Mouse (Mus musculus): ENCODE measurements around the gene Gm9945. TPM values are rescaled to one million over a fixed set of nuclear protein-coding genes. Genes with fewer than 3 reads are reported as not detected.

The Gm9945 gene
- polyA plus RNA-seq, 1 experiment from 2014 or later: not detected

DNA sequence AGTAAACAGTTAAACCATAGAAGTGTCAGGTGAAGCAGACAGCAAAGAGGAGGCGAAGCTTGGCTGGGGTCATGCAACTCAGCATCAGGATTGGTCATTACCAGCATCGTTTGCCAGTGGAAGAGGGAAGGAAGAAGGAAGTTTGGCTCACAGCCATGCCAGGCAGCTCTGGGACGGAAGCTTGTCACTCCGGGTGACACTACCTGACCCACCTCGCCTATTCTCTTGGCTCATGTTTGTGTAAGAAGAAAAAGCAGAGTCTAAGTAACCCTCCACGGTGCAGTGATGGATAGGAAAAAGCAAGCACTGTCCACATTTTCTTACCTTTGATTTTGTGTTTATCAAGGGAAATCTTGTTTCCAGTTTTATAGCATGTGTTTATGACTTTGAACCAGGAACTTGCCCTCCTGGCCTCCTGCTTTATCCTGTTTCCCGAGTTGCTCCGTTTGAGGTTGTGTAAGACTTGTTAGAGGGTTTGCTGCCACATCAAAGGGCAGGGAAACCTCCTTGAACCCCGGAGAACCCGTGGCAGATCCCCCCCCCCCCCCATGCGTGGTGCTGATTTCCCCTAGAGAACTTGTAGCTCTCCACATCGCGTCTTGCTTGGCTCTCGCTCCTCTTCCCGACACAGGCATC, 29.8 kb upstream of the Gm9945 start:
- Histone ChIP-seq H3K36me3 (ENCODE audit: insufficient read depth, low read length) (no peaks in the 10 kb centered on the region), H3K27ac (no peak overlapping the region), H3K4me3 (replicated peaks; ENCODE audit: low read depth, low read length) (no peak overlapping the region), H3K9ac (ENCODE audit: low read depth, low read length) (no peak overlapping the region), H3K4me1 (replicated peaks; ENCODE audit: insufficient read depth, low read length) (no peaks in the 10 kb centered on the region), H3K4me2 (ENCODE audit: low read length) (no peak overlapping the region), H3K27me3 (ENCODE audit: insufficient read depth, low read length) (no peaks in the 10 kb centered on the region), H3K9me3 (replicated peaks; ENCODE audit: low read length) (no peaks in the 10 kb centered on the region)
- no peak for TF ChIP-seq CTCF (IDR thresholded peaks at IDR 0.05; ENCODE audit: low read depth)
- DNase-seq (ENCODE audit: low spot score) (no peak), ATAC-seq (replicated peaks; ENCODE audit: low FRiP score, low read depth) (no peak)
- 21% methylated on average over 15 of the region's 15 CpGs for WGBS

DNA sequence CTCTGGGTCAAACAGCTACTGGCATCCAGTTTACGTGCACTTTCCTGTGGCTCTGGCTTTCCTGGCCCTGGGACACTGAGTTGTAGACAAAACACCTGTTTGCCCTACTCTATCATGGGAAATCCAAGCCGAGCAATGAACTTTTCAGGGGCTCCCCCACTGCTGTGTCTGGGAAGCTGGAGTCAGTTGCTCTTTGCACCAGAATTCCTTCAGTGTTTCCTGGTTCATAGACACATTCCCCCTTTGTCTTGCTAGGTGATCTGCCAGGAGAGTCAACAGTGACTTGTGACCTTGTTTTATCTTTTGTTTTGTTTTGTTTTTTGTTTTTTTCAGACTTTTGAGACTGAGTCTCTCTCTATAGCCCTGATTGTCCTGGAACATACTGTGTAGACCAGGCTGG, 28.6 kb upstream of the Gm9945 start:
- no peak for TF ChIP-seq CTCF (IDR thresholded peaks at IDR 0.05; ENCODE audit: low read depth)
- no peak overlapping the region for H3K27ac ChIP-seq
- no peaks in the 10 kb centered on the region for H3K36me3 ChIP-seq (ENCODE audit: insufficient read depth, low read length)
- H3K4me1 ChIP-seq (replicated peaks; ENCODE audit: insufficient read depth, low read length): no peaks in the 10 kb centered on the region
- no peaks in the 10 kb centered on the region for H3K9me3 ChIP-seq (replicated peaks; ENCODE audit: low read length)
- ATAC-seq (replicated peaks; ENCODE audit: low FRiP score, low read depth) (no peak), DNase-seq (ENCODE audit: low spot score) (no peak)
- no peak overlapping the region for H3K4me2 ChIP-seq (ENCODE audit: low read length)
- no peaks in the 10 kb centered on the region for H3K27me3 ChIP-seq (ENCODE audit: insufficient read depth, low read length)
- no peak overlapping the region for H3K4me3 ChIP-seq (replicated peaks; ENCODE audit: low read depth, low read length)
- 40% methylated on average over 2 of the region's 2 CpGs for WGBS
- no peak overlapping the region for H3K9ac ChIP-seq (ENCODE audit: low read depth, low read length)

DNA sequence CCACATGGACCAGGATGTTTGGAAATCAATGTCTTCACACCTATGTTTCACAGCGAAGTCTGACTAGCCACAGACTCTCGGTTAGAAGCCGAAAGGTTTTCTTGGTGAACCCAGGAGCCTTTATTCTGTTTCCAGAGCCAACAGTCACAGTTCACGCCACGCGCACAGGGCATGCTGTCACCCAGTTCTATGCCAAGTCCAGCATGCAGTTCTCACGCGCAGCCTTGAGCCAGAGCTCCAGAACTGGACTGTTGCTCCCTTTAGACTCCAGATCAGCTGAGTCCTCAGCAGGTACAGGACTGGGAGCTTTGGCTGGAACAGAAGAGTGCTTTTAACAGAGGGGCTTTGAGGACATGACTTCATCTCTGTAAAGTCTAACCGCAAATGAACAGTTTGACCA, 27.6 kb upstream of the Gm9945 start:
- no peak for TF ChIP-seq CTCF (IDR thresholded peaks at IDR 0.05; ENCODE audit: low read depth)
- DNase-seq (ENCODE audit: low spot score) (no peak), ATAC-seq (replicated peaks; ENCODE audit: low FRiP score, low read depth) (no peak)
- no peak overlapping the region for H3K27ac ChIP-seq
- WGBS: 94% methylated on average over 9 of the region's 9 CpGs
- H3K36me3 ChIP-seq (ENCODE audit: insufficient read depth, low read length): no peaks in the 10 kb centered on the region
- no peaks in the 10 kb centered on the region; the same call in 1 of the 2 replicates for H3K4me1 ChIP-seq (replicated peaks; ENCODE audit: insufficient read depth, low read length)
- H3K4me2 ChIP-seq (ENCODE audit: low read length): no peak overlapping the region
- no peaks in the 10 kb centered on the region for H3K9me3 ChIP-seq (replicated peaks; ENCODE audit: low read length)
- H3K4me3 ChIP-seq (replicated peaks; ENCODE audit: low read depth, low read length): no peak overlapping the region
- H3K27me3 ChIP-seq (ENCODE audit: insufficient read depth, low read length): no peaks in the 10 kb centered on the region
- no peak overlapping the region for H3K9ac ChIP-seq (ENCODE audit: low read depth, low read length)

DNA sequence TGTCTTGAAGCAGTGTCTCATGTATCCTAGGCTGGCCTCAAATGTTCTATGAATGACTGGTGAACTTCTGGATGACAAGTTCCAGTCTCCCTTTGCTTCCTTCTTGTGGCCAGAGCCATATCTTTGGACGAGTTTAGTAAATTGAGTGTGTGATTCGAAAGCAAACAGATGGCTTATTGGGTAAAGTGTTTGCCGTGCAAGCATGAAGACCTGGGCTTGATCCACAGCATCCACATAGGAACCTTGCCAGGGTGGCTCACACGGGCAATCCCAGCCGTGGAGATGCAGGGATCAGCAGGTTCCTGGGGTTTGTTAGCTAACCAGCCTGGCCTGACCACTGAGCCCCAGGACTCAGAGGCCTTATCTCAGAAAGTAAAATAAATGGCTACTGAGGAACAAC, 26.9 kb upstream of the Gm9945 start:
- Histone ChIP-seq H3K36me3 (ENCODE audit: insufficient read depth, low read length) (no peaks in the 10 kb centered on the region), H3K4me2 (ENCODE audit: low read length) (no peak overlapping the region), H3K4me3 (replicated peaks; ENCODE audit: low read depth, low read length) (no peak overlapping the region), H3K9ac (ENCODE audit: low read depth, low read length) (no peak overlapping the region), H3K27me3 (ENCODE audit: insufficient read depth, low read length) (no peaks in the 10 kb centered on the region), H3K4me1 (replicated peaks; ENCODE audit: insufficient read depth, low read length) (no peaks in the 10 kb centered on the region; the same call in 1 of the 2 replicates), H3K9me3 (replicated peaks; ENCODE audit: low read length) (no peaks in the 10 kb centered on the region), H3K27ac (no peak overlapping the region)
- 88% methylated on average over 5 of the region's 5 CpGs for WGBS
- no peak for TF ChIP-seq CTCF (IDR thresholded peaks at IDR 0.05; ENCODE audit: low read depth)
- no peak for DNase-seq (ENCODE audit: low spot score)
- ATAC-seq (replicated peaks; ENCODE audit: low FRiP score, low read depth): no peak

DNA sequence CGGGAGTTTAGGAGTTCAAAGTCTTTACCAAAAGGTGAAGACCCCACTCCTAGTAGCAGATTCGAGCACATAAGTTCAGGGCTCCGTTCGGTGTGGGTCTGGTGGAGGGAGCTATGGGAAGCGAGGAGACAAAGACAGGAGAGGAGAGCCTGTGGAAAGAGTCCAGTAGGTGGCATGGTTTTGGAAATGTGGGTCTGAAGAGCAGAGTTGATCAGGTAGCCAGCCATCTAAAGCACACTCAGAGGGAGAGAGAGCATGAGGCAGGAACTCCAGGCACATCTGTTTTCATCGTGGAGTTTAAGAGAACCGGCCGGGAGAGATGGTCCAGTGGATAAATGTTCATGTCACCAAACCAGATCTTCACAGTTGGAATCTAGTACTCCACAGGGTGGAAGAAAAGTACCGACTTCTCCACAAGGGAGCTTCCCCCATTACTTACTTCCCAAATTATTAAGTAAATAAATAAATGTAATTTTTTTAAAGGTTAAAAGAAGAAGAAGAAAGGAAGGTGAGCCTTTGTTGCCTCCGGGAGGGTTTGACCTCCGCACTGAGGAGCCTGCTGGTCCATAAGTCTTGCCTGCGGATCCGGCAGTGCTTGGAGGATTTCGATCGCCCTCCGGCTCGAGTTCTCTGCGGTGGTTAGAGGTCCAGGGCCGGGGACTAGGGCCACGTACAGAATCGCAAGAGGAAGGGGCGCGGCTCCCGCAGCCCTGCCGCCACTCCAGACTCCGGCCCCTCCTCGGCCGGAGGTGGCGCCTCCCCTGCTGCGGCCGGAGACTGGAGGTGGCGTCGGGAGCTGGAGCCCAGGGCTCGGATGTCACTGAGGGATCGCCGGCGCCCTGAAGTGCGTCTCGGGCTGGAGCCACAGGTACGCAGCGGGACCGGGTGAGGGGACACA, 23.2 kb upstream of the Gm9945 start, which contains the start of the genes Gm10447 and Shroom1:
TSS of gene Gm10447 (minus strand) at position 637 of the 898 bp plus-strand sequence.
TSS of gene Shroom1 (plus strand) at position 732 of the 898 bp plus-strand sequence.
- no peak within 1 kb of the TSS for H3K27ac ChIP-seq
- peak within 1 kb of the TSS; percentile 62 for H3K9ac ChIP-seq (ENCODE audit: low read depth, low read length)
- WGBS: 2% methylated on average over 42 of the region's 42 CpGs
- ATAC-seq (replicated peaks; ENCODE audit: low FRiP score, low read depth): peak; percentile 85
- DNase-seq (ENCODE audit: low spot score): peak; percentile 81
- H3K27me3 ChIP-seq (ENCODE audit: insufficient read depth, low read length): no peaks in the 10 kb centered on the region
- H3K9me3 ChIP-seq (replicated peaks; ENCODE audit: low read length): no peaks in the 10 kb centered on the region
- H3K4me3 ChIP-seq (replicated peaks; ENCODE audit: low read depth, low read length): peak within 1 kb of the TSS; percentile 49
- no peaks in the 10 kb centered on the region for H3K36me3 ChIP-seq (ENCODE audit: insufficient read depth, low read length)
- peak; percentile 64 for TF ChIP-seq CTCF (IDR thresholded peaks at IDR 0.05; ENCODE audit: low read depth)
- H3K4me2 ChIP-seq (ENCODE audit: low read length): peak within 1 kb of the TSS; percentile 91
- no peaks in the 10 kb centered on the region; the same call in 1 of the 2 replicates for H3K4me1 ChIP-seq (replicated peaks; ENCODE audit: insufficient read depth, low read length)

DNA sequence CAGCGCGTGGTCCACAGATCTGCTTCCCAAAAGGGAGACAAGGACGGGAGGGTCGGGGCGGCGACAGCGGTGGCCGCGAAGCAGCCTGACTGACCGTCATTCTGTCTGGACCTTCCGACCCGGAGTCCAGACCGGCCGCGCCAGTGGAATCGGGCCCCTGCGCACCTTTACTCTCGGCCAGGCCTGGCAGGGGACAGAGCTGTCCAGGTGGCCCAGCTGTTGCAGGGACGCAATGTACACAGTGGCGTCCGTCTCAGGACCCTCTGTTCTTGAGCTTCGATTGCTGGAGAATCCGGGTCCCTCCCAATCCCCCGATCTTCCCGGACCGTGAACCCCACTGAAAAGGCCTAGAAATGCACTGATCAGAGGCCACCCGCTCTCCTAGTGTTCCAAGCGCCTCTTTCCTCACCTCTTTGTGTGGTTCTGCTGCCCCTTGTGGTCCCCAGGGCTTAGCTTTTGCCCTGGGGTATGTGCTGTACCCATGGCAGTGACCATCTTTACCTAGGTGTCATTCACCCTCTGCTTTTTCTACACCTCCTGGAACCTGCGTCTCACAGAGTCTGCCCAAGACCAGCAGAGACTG, 22.5 kb upstream of the Gm9945 start:
- Histone ChIP-seq H3K4me2 (ENCODE audit: low read length) (peak overlapping the region; percentile 91), H3K4me1 (replicated peaks; ENCODE audit: insufficient read depth, low read length) (no peaks in the 10 kb centered on the region; the same call in 1 of the 2 replicates), H3K36me3 (ENCODE audit: insufficient read depth, low read length) (no peaks in the 10 kb centered on the region), H3K9me3 (replicated peaks; ENCODE audit: low read length) (no peaks in the 10 kb centered on the region), H3K27ac (no peak overlapping the region), H3K27me3 (ENCODE audit: insufficient read depth, low read length) (no peaks in the 10 kb centered on the region), H3K4me3 (replicated peaks; ENCODE audit: low read depth, low read length) (peak overlapping the region; percentile 49), H3K9ac (ENCODE audit: low read depth, low read length) (peak overlapping the region; percentile 62)
- DNase-seq (ENCODE audit: low spot score) (no peak), ATAC-seq (replicated peaks; ENCODE audit: low FRiP score, low read depth) (peak; percentile 50; the same call in 1 of the 2 replicates)
- 10% methylated on average over 29 of the region's 29 CpGs for WGBS
- peak; percentile 46; the same call in 1 of the 2 replicates for TF ChIP-seq CTCF (IDR thresholded peaks at IDR 0.05; ENCODE audit: low read depth)

Data from kidney, postnatal 0 days (tissue).